Mouse (Mus musculus): ENCODE measurements at regions not wholly inside any gene's neighbourhood (a gene's known extent, or its start where the extent isn't known, plus 50 kb on each side); places are given as distances from the start of the nearest gene placed in this dataset.

- H3K4me2 ChIP-seq (ENCODE audit: low read depth, low read length) = no peak overlapping the region
- no peaks in the 10 kb centered on the region for H3K4me1 ChIP-seq (ENCODE audit: control insufficient read depth, insufficient read depth, low read length)
- no peak overlapping the region for H3K27ac ChIP-seq (replicated peaks; ENCODE audit: low read depth, low read length)
- H3K4me3 ChIP-seq (ENCODE audit: low read depth, low read length) = no peak overlapping the region
- no peaks in the 10 kb centered on the region for H3K9me3 ChIP-seq (replicated peaks; ENCODE audit: control insufficient read depth, low read length)
- no peaks in the 10 kb centered on the region for H3K36me3 ChIP-seq (replicated peaks; ENCODE audit: control insufficient read depth, insufficient read depth, low read depth, low read length)
- 76% methylated on average over 5 of the region's 5 CpGs for WGBS
- H3K27me3 ChIP-seq (ENCODE audit: control insufficient read depth, insufficient read depth, low read length) = no peaks in the 10 kb centered on the region
- no peak overlapping the region for H3K9ac ChIP-seq (replicated peaks; ENCODE audit: low read length)
- DNase-seq (ENCODE audit: low spot score) (no peak), ATAC-seq (replicated peaks; ENCODE audit: insufficient number of reproducible peaks, low FRiP score, low TSS enrichment, low read depth) (no peak)
These were observed 594.4 kb upstream of the Cdh5 start for GRCm38 (mm10) chr8:103507068-103507467.

DNA sequence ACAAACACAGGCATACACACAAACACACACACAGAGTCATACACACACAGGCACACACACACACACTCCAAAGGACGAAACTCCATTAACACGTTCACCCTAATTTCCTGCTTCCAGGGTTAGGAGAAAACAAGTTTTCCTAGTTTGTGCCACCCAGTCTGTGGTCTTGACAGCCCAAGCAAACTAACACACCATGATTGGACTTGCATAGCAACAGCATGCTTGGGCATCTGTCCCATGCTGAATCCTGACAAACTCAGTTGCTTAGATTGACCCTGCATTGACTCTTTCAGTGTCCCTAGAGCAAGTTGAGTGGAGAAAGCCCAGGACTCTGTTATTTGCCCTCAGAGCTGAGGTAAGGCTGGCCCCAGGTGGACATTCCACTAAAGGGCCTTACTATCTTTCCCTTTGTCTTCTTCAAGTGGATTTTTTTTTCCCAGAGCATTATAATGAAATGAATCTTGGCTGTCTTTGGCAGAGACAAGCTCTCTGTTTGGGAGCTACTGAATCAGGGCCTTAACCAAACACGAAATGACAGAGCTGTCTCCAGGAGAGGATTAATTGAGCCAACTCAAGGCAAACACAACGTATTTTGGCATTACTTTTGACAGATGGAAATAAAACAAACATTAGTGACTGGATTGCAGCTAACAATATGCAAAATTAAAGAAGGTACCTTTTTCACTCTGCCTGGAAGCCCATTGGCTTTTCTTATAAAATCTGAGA, 581.1 kb upstream of the Cdh5 start:
- WGBS = 74% methylated on average over 4 of the region's 4 CpGs
- no peaks in the 10 kb centered on the region for H3K27me3 ChIP-seq (ENCODE audit: control insufficient read depth, insufficient read depth, low read length)

DNA sequence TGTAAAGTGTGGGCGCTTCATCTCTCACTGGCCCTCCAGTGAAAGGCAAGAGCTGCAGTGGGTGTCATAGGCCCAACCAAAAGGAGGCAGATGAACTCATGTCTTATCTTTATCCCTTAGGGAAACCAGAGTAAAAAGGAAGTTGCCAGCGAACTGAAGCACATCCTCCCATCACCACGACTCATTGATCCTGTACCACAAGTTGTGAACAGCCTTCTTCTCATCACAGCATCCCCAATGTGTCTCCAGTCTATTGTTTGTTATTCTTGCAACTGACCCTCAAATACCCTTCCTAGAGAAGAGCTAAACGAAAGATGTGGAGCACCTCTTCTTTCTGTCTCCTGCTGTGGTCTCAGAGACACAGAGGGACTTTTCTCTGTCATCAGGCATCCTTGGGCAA, 570.5 kb upstream of the Cdh5 start:
- no peak overlapping the region for H3K27ac ChIP-seq (replicated peaks; ENCODE audit: low read depth, low read length)
- H3K4me3 ChIP-seq (ENCODE audit: low read depth, low read length) = no peak overlapping the region
- no peaks in the 10 kb centered on the region for H3K4me1 ChIP-seq (ENCODE audit: control insufficient read depth, insufficient read depth, low read length)
- DNase-seq (ENCODE audit: low spot score) (no peak), ATAC-seq (replicated peaks; ENCODE audit: insufficient number of reproducible peaks, low FRiP score, low TSS enrichment, low read depth) (no peak)
- no peak overlapping the region for H3K9ac ChIP-seq (replicated peaks; ENCODE audit: low read length)
- no peaks in the 10 kb centered on the region for H3K36me3 ChIP-seq (replicated peaks; ENCODE audit: control insufficient read depth, insufficient read depth, low read depth, low read length)
- H3K9me3 ChIP-seq (replicated peaks; ENCODE audit: control insufficient read depth, low read length) = no peaks in the 10 kb centered on the region
- 65% methylated on average over 4 of the region's 4 CpGs for WGBS
- no peaks in the 10 kb centered on the region for H3K27me3 ChIP-seq (ENCODE audit: control insufficient read depth, insufficient read depth, low read length)
- H3K4me2 ChIP-seq (ENCODE audit: low read depth, low read length) = no peak overlapping the region

More for the DNA sequence above, 581.1 kb upstream of the Cdh5 start:
- no peak overlapping the region for H3K27ac ChIP-seq (replicated peaks; ENCODE audit: low read depth, low read length)
- no peak overlapping the region for H3K9ac ChIP-seq (replicated peaks; ENCODE audit: low read length)
- no peak for DNase-seq (ENCODE audit: low spot score)
- H3K36me3 ChIP-seq (replicated peaks; ENCODE audit: control insufficient read depth, insufficient read depth, low read depth, low read length) = no peaks in the 10 kb centered on the region
- no peaks in the 10 kb centered on the region for H3K4me1 ChIP-seq (ENCODE audit: control insufficient read depth, insufficient read depth, low read length)
- no peaks in the 10 kb centered on the region for H3K9me3 ChIP-seq (replicated peaks; ENCODE audit: control insufficient read depth, low read length)
- no peak overlapping the region for H3K4me2 ChIP-seq (ENCODE audit: low read depth, low read length)
- H3K4me3 ChIP-seq (ENCODE audit: low read depth, low read length) = no peak overlapping the region
- ATAC-seq (replicated peaks; ENCODE audit: insufficient number of reproducible peaks, low FRiP score, low TSS enrichment, low read depth) = no peak

- Histone ChIP-seq H3K9ac (replicated peaks; ENCODE audit: low read length) (no peak overlapping the region), H3K27me3 (ENCODE audit: control insufficient read depth, insufficient read depth, low read length) (no peaks in the 10 kb centered on the region), H3K27ac (replicated peaks; ENCODE audit: low read depth, low read length) (no peak overlapping the region), H3K9me3 (replicated peaks; ENCODE audit: control insufficient read depth, low read length) (no peaks in the 10 kb centered on the region), H3K4me2 (ENCODE audit: low read depth, low read length) (no peak overlapping the region), H3K36me3 (replicated peaks; ENCODE audit: control insufficient read depth, insufficient read depth, low read depth, low read length) (no peaks in the 10 kb centered on the region), H3K4me1 (ENCODE audit: control insufficient read depth, insufficient read depth, low read length) (no peaks in the 10 kb centered on the region), H3K4me3 (ENCODE audit: low read depth, low read length) (no peak overlapping the region)
- no peak for DNase-seq (ENCODE audit: low spot score)
- ATAC-seq (replicated peaks; ENCODE audit: insufficient number of reproducible peaks, low FRiP score, low TSS enrichment, low read depth) = no peak
- WGBS = 94% methylated on average over 4 of the region's 4 CpGs
These were observed 566.5 kb upstream of the Cdh5 start for GRCm38 (mm10) chr8:103534971-103535370.

DNA sequence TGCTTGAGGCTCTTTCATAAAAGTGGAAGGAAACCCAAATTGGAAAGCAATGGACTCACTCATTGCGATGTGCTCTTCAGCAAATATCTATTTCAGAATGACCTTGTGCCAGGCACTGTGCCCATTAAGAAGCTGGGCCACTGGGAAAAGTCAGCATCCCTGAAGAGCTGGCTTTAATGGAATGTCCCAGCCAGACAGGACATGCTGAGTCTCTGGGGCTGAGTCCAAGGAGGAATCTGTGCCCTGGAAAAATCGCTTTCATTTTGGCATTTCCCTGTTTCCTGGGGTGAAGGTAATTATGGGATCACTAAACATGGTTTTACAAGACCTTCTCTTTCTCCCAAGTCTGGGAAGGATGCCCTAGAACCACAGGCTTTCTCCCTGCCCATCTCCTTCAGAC, 564.6 kb upstream of the Cdh5 start:
- H3K36me3 ChIP-seq (replicated peaks; ENCODE audit: control insufficient read depth, insufficient read depth, low read depth, low read length) = no peaks in the 10 kb centered on the region
- H3K27me3 ChIP-seq (ENCODE audit: control insufficient read depth, insufficient read depth, low read length) = no peaks in the 10 kb centered on the region
- H3K9me3 ChIP-seq (replicated peaks; ENCODE audit: control insufficient read depth, low read length) = no peaks in the 10 kb centered on the region
- no peaks in the 10 kb centered on the region for H3K4me1 ChIP-seq (ENCODE audit: control insufficient read depth, insufficient read depth, low read length)
- no peak overlapping the region for H3K27ac ChIP-seq (replicated peaks; ENCODE audit: low read depth, low read length)
- ATAC-seq (replicated peaks; ENCODE audit: insufficient number of reproducible peaks, low FRiP score, low TSS enrichment, low read depth) (no peak), DNase-seq (ENCODE audit: low spot score) (no peak)
- 84% methylated on average over 2 of the region's 2 CpGs for WGBS
- H3K4me2 ChIP-seq (ENCODE audit: low read depth, low read length) = no peak overlapping the region
- no peak overlapping the region for H3K9ac ChIP-seq (replicated peaks; ENCODE audit: low read length)
- H3K4me3 ChIP-seq (ENCODE audit: low read depth, low read length) = no peak overlapping the region

- H3K4me1 ChIP-seq (ENCODE audit: control insufficient read depth, insufficient read depth, low read length) = no peaks in the 10 kb centered on the region
- H3K9me3 ChIP-seq (replicated peaks; ENCODE audit: control insufficient read depth, low read length) = no peaks in the 10 kb centered on the region
- no peak overlapping the region for H3K4me2 ChIP-seq (ENCODE audit: low read depth, low read length)
- H3K27ac ChIP-seq (replicated peaks; ENCODE audit: low read depth, low read length) = no peak overlapping the region
- no peaks in the 10 kb centered on the region for H3K27me3 ChIP-seq (ENCODE audit: control insufficient read depth, insufficient read depth, low read length)
- DNase-seq (ENCODE audit: low spot score) (no peak), ATAC-seq (replicated peaks; ENCODE audit: insufficient number of reproducible peaks, low FRiP score, low TSS enrichment, low read depth) (no peak)
- H3K36me3 ChIP-seq (replicated peaks; ENCODE audit: control insufficient read depth, insufficient read depth, low read depth, low read length) = no peaks in the 10 kb centered on the region
- H3K9ac ChIP-seq (replicated peaks; ENCODE audit: low read length) = no peak overlapping the region
- WGBS = 80% methylated on average over 2 of the region's 2 CpGs
- no peak overlapping the region for H3K4me3 ChIP-seq (ENCODE audit: low read depth, low read length)
These were observed 559.5 kb upstream of the Cdh5 start for GRCm38 (mm10) chr8:103541954-103542353.

DNA sequence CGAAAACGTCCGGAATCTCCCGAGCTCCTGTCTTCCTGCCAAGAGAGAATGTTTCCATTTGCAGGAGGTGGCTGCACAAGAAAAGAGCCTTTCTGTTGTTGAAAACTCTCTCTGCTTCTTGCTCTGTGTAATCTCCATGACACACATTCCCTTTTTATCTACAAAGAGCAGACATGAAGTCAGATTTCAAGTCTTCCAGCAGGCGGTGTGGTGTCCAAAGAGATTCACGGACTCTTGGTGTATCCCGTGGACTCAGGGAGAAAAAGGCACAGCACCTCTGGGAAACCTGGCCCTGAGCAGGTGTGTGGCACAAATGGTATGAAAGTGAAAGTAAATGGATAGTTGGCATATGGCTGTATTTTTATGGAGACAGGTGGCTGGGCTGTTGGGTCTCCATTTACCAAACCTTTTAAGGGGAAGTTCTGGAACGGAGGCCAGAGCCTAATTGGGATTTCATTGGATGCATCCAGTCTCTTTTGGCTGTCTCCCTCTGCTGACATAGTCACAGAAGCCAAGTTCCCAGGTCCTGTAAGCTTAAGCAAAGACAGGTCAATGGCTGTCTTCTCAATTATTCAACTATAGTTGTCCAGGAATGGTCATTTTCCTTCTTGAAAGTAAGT, 549.4 kb upstream of the Cdh5 start:
- H3K9ac ChIP-seq (replicated peaks; ENCODE audit: low read length) = no peak overlapping the region
- no peak overlapping the region for H3K4me2 ChIP-seq (ENCODE audit: low read depth, low read length)
- no peak overlapping the region for H3K4me3 ChIP-seq (ENCODE audit: low read depth, low read length)
- H3K27ac ChIP-seq (replicated peaks; ENCODE audit: low read depth, low read length) = no peak overlapping the region
- 91% methylated on average over 8 of the region's 8 CpGs for WGBS
- ATAC-seq (replicated peaks; ENCODE audit: insufficient number of reproducible peaks, low FRiP score, low TSS enrichment, low read depth) = no peak
- no peaks in the 10 kb centered on the region for H3K27me3 ChIP-seq (ENCODE audit: control insufficient read depth, insufficient read depth, low read length)
- no peak for DNase-seq (ENCODE audit: low spot score)
- H3K36me3 ChIP-seq (replicated peaks; ENCODE audit: control insufficient read depth, insufficient read depth, low read depth, low read length) = no peaks in the 10 kb centered on the region
- no peaks in the 10 kb centered on the region for H3K4me1 ChIP-seq (ENCODE audit: control insufficient read depth, insufficient read depth, low read length)
- no peaks in the 10 kb centered on the region for H3K9me3 ChIP-seq (replicated peaks; ENCODE audit: control insufficient read depth, low read length)

- Histone ChIP-seq H3K9ac (replicated peaks; ENCODE audit: low read length) (no peak overlapping the region), H3K4me1 (ENCODE audit: control insufficient read depth, insufficient read depth, low read length) (no peaks in the 10 kb centered on the region), H3K4me2 (ENCODE audit: low read depth, low read length) (no peak overlapping the region), H3K4me3 (ENCODE audit: low read depth, low read length) (no peak overlapping the region), H3K9me3 (replicated peaks; ENCODE audit: control insufficient read depth, low read length) (no peaks in the 10 kb centered on the region), H3K27ac (replicated peaks; ENCODE audit: low read depth, low read length) (no peak overlapping the region), H3K27me3 (ENCODE audit: control insufficient read depth, insufficient read depth, low read length) (no peaks in the 10 kb centered on the region), H3K36me3 (replicated peaks; ENCODE audit: control insufficient read depth, insufficient read depth, low read depth, low read length) (no peaks in the 10 kb centered on the region)
- 82% methylated on average over 2 of the region's 2 CpGs for WGBS
- no peak for ATAC-seq (replicated peaks; ENCODE audit: insufficient number of reproducible peaks, low FRiP score, low TSS enrichment, low read depth)
- DNase-seq (ENCODE audit: low spot score) = no peak
These were observed 539.8 kb upstream of the Cdh5 start for GRCm38 (mm10) chr8:103561606-103562005.

Measured in embryonic facial prominence, embryonic 11.5 days (tissue).